Mouse (Mus musculus): ENCODE data around the gene Maco1. TPM values are rescaled to one million over a fixed set of nuclear protein-coding genes. Genes with fewer than 3 reads are reported as not detected.

The Maco1 gene
- polyA plus RNA-seq, 1 experiment from 2014 or later: 20.8 TPM

DNA sequence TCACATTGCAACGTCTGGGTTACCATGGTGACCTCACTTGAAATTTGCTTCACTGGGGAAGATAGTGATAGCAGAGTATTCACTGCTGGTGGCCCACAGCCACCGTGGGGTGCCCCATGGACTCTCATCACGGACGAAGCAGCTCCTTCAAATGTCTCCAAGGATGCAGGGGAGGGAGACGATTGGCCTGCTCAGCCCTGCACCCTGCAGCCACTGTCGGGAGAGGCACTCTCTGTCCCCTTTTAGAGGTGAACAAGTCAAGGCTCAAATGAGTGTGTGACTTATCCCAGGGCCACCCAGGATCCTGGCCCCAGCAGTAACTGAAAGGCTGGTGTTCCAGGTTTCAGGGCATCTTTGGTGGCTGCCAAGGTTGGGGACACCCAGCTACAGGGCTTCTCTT, 61.4 kb downstream of the Maco1 start:
- DNase-seq (ENCODE audit: low spot score) (no peak), ATAC-seq (ENCODE audit: low FRiP score, low TSS enrichment) (no peak)
- no peak for TF ChIP-seq EP300 (optimal IDR thresholded peaks at IDR 0.05)
- no peak for TF ChIP-seq CTCF (IDR thresholded peaks at IDR 0.05; ENCODE audit: low read depth)
- Histone ChIP-seq H3K36me3 (ENCODE audit: control insufficient read depth, insufficient read depth, low read length) (no peaks in the 10 kb centered on the region), H3K4me3 (ENCODE audit: low read depth, low read length) (no peak overlapping the region), H3K9ac (ENCODE audit: low read length) (no peak overlapping the region), H3K27ac (replicated peaks) (no peak overlapping the region), H3K27me3 (ENCODE audit: control insufficient read depth, insufficient read depth, low read length) (no peaks in the 10 kb centered on the region), H3K4me1 (replicated peaks; ENCODE audit: control insufficient read depth, insufficient read depth) (no peaks in the 10 kb centered on the region), H3K4me2 (replicated peaks; ENCODE audit: low read depth) (no peak overlapping the region), H3K9me3 (ENCODE audit: control insufficient read depth, low read length) (no peaks in the 10 kb centered on the region)
- 68% methylated on average over 6 of the region's 6 CpGs for WGBS

DNA sequence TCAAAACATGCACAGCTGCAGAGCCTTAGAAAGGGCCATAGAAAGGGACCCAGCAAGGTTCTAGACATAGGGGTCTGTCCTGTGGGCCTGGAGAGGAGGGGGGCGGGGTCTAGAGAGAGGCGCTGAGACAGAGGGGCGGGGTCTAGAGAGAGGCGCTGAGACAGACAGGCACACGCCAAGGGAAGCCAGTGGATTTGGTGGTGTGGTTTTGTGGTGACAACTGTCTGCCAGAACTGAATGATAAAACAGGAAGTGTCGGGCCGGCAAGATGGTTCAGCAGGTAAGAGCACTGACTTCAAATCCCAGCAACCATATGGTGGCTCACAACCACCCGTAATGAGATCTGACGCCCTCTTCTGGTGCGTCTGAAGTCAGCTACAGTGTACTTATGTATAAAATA, 66.2 kb downstream of the Maco1 start:
- DNase-seq (ENCODE audit: low spot score) (no peak), ATAC-seq (ENCODE audit: low FRiP score, low TSS enrichment) (no peak)
- TF ChIP-seq EP300 (optimal IDR thresholded peaks at IDR 0.05): no peak
- TF ChIP-seq CTCF (IDR thresholded peaks at IDR 0.05; ENCODE audit: low read depth): no peak
- H3K27me3 ChIP-seq (ENCODE audit: control insufficient read depth, insufficient read depth, low read length): no peaks in the 10 kb centered on the region
- no peak overlapping the region for H3K4me2 ChIP-seq (replicated peaks; ENCODE audit: low read depth)
- no peak overlapping the region for H3K4me3 ChIP-seq (ENCODE audit: low read depth, low read length)
- H3K9me3 ChIP-seq (ENCODE audit: control insufficient read depth, low read length): no peaks in the 10 kb centered on the region
- no peak overlapping the region for H3K9ac ChIP-seq (ENCODE audit: low read length)
- no peaks in the 10 kb centered on the region for H3K36me3 ChIP-seq (ENCODE audit: control insufficient read depth, insufficient read depth, low read length)
- WGBS: 33% methylated on average over 10 of the region's 10 CpGs
- no peaks in the 10 kb centered on the region for H3K4me1 ChIP-seq (replicated peaks; ENCODE audit: control insufficient read depth, insufficient read depth)
- H3K27ac ChIP-seq (replicated peaks): no peak overlapping the region

GRCm38 (mm10) chr4:134784701-134785100, 68.4 kb downstream of the Maco1 start:
- peak; percentile 61 for DNase-seq (ENCODE audit: low spot score)
- Histone ChIP-seq H3K4me1 (replicated peaks; ENCODE audit: control insufficient read depth, insufficient read depth) (no peaks in the 10 kb centered on the region), H3K9ac (ENCODE audit: low read length) (no peak overlapping the region), H3K9me3 (ENCODE audit: control insufficient read depth, low read length) (no peaks in the 10 kb centered on the region), H3K4me3 (ENCODE audit: low read depth, low read length) (no peak overlapping the region), H3K4me2 (replicated peaks; ENCODE audit: low read depth) (no peak overlapping the region), H3K27ac (replicated peaks) (no peak overlapping the region), H3K27me3 (ENCODE audit: control insufficient read depth, insufficient read depth, low read length) (no peaks in the 10 kb centered on the region), H3K36me3 (ENCODE audit: control insufficient read depth, insufficient read depth, low read length) (no peaks in the 10 kb centered on the region)
- WGBS: 63% methylated on average over 5 of the region's 5 CpGs
- no peak for TF ChIP-seq EP300 (optimal IDR thresholded peaks at IDR 0.05)
- peak; percentile 72 for TF ChIP-seq CTCF (IDR thresholded peaks at IDR 0.05; ENCODE audit: low read depth)
- ATAC-seq (ENCODE audit: low FRiP score, low TSS enrichment): no peak

DNA sequence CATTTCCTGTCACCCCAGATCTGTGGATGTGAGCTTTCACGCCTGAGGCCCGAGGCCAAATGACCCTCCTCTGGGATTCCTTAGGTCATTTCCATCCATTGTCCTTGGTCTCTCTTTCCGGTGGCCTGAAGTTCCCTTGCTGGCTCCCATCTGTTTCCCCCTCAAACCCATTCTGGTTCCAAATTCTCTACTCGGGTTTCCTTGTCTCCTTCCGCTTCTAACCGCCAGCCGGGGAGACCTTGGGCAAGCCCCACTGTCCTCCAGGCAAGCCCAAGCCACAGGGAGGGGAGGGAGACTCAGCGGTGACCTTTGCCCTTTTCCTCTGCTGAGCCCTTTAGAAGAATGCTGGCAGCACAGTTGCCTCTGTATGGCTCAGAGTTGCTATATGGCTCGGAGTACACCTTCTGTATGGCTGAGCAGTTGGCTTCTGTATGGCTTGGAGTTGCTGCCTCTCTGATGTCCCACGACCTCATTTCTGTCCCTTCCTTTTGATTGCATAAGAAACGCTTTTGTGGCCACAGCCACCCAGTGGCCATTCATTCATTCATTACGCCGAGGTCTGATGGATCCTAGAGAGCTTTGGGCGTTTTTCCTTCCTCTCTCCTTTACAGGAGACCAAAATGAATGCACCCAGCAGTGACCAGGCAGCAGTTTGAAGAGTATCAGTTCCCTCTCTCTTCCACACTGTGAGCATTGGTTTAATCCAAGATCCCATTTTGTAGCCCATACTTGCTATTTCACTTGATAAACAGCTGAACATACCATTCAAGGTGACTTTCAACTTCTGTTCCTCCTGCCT, 73.8 kb downstream of the Maco1 start:
- H3K36me3 ChIP-seq (ENCODE audit: control insufficient read depth, insufficient read depth, low read length): no peaks in the 10 kb centered on the region
- peak; percentile 59 for ATAC-seq (ENCODE audit: low FRiP score, low TSS enrichment)
- no peaks in the 10 kb centered on the region for H3K27me3 ChIP-seq (ENCODE audit: control insufficient read depth, insufficient read depth, low read length)
- WGBS: 48% methylated on average over 14 of the region's 14 CpGs
- H3K27ac ChIP-seq (replicated peaks): no peak overlapping the region
- H3K9ac ChIP-seq (ENCODE audit: low read length): no peak overlapping the region
- H3K4me2 ChIP-seq (replicated peaks; ENCODE audit: low read depth): no peak overlapping the region
- no peaks in the 10 kb centered on the region for H3K4me1 ChIP-seq (replicated peaks; ENCODE audit: control insufficient read depth, insufficient read depth)
- TF ChIP-seq EP300 (optimal IDR thresholded peaks at IDR 0.05) (no peak), CTCF (IDR thresholded peaks at IDR 0.05; ENCODE audit: low read depth) (no peak)
- no peaks in the 10 kb centered on the region for H3K9me3 ChIP-seq (ENCODE audit: control insufficient read depth, low read length)
- peak; percentile 48 for DNase-seq (ENCODE audit: low spot score)
- H3K4me3 ChIP-seq (ENCODE audit: low read depth, low read length): no peak overlapping the region

DNA sequence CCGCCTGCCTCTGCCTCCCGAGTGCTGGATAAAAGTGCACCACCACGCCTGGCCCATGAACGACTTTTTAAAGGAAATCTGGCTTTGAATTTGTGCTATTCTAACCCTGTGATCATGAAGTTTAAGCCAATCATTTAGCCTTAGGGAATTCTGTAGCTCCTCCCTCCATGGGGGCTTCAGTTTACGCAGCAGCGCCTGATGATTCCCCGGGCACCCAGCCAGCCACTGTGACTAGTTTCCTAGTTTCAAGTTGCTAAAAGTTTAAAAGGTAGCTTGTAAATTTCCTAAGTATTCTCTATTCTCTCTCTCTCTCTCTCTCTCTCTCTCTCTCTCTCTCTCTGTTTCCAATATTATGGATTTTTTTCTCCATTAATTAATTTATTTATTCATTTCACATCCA, 76.9 kb downstream of the Maco1 start:
- no peaks in the 10 kb centered on the region for H3K9me3 ChIP-seq (ENCODE audit: control insufficient read depth, low read length)
- no peaks in the 10 kb centered on the region for H3K4me1 ChIP-seq (replicated peaks; ENCODE audit: control insufficient read depth, insufficient read depth)
- H3K4me2 ChIP-seq (replicated peaks; ENCODE audit: low read depth): no peak overlapping the region
- no peaks in the 10 kb centered on the region for H3K27me3 ChIP-seq (ENCODE audit: control insufficient read depth, insufficient read depth, low read length)
- H3K27ac ChIP-seq (replicated peaks): no peak overlapping the region
- WGBS: 45% methylated on average over 7 of the region's 7 CpGs
- ATAC-seq (ENCODE audit: low FRiP score, low TSS enrichment) (no peak), DNase-seq (ENCODE audit: low spot score) (no peak)
- no peaks in the 10 kb centered on the region for H3K36me3 ChIP-seq (ENCODE audit: control insufficient read depth, insufficient read depth, low read length)
- no peak overlapping the region for H3K9ac ChIP-seq (ENCODE audit: low read length)
- TF ChIP-seq EP300 (optimal IDR thresholded peaks at IDR 0.05) (no peak), CTCF (IDR thresholded peaks at IDR 0.05; ENCODE audit: low read depth) (no peak)
- H3K4me3 ChIP-seq (ENCODE audit: low read depth, low read length): no peak overlapping the region

DNA sequence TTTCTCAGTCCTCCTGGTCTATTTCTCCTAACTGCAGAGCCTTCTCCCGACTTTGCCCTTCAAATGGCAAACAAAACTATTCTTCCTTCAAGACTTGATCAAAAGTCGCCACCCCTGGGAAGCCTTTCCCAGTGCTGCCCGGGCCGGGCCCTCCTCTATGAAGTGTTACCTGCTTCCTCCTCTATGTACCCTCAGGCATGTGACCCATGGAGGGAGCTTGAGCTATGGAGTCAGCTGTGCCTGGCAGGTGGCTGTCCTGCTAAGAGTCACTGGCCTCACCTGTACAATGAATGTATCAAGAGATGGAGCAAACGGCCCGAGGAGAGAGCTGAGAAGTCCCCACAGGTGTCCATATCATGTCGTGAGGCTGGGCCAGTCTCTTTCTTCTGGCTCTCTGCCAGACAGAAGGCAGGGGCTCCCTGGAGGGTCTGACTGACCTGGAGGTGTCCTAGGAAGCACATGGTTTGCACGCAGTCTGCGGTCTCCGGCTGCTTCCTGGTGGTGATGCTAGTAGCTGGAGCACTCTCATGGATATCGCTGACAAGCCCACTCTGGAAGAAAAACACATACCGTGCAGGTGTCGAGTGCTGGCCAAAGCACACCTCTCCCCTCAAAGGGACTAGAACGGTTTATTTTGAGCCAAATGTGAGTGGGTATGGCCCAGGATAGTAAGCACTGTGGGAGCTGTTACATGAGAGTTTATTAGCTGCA, 77.8 kb downstream of the Maco1 start:
- H3K36me3 ChIP-seq (ENCODE audit: control insufficient read depth, insufficient read depth, low read length): no peaks in the 10 kb centered on the region
- no peaks in the 10 kb centered on the region for H3K27me3 ChIP-seq (ENCODE audit: control insufficient read depth, insufficient read depth, low read length)
- H3K9ac ChIP-seq (ENCODE audit: low read length): no peak overlapping the region
- ATAC-seq (ENCODE audit: low FRiP score, low TSS enrichment) (peak; percentile 42; the same call in 1 of the 2 replicates), DNase-seq (ENCODE audit: low spot score) (no peak)
- WGBS: 35% methylated on average over 14 of the region's 14 CpGs
- no peak overlapping the region for H3K27ac ChIP-seq (replicated peaks)
- H3K9me3 ChIP-seq (ENCODE audit: control insufficient read depth, low read length): no peaks in the 10 kb centered on the region
- TF ChIP-seq EP300 (optimal IDR thresholded peaks at IDR 0.05) (no peak), CTCF (IDR thresholded peaks at IDR 0.05; ENCODE audit: low read depth) (no peak)
- no peak overlapping the region for H3K4me3 ChIP-seq (ENCODE audit: low read depth, low read length)
- no peaks in the 10 kb centered on the region for H3K4me1 ChIP-seq (replicated peaks; ENCODE audit: control insufficient read depth, insufficient read depth)
- no peak overlapping the region for H3K4me2 ChIP-seq (replicated peaks; ENCODE audit: low read depth)
